Mouse (Mus musculus): ENCODE data around the gene Git1.

DNA sequence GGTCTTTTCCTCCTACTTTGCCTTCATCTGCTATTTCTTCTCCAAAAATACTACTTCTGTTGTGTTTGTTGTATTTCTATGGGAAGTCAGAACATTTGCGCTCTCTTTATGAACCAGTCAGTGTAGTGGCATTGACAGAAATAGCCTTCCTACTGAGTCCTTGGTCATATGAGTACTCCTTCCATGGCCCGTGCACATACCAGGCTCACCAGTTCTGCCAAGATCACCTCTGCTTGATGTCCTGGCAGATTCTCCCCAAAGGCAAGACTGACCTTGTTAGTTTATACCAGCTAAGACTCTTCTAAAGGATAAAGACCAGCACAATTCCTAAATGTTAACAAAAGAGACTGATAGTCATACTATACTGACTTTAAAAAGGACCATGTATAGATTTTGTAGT, 41.7 kb upstream of the Git1 start:
- no peak for TF ChIP-seq CTCF (IDR thresholded peaks at IDR 0.05; ENCODE audit: low read depth)
- no peak for TF ChIP-seq EP300 (IDR thresholded peaks at IDR 0.05; ENCODE audit: low read depth)

Measured in liver, postnatal 0 days (tissue).